Mouse (Mus musculus): ENCODE data around the gene Emc3. TPM values are rescaled to one million over a fixed set of nuclear protein-coding genes. Genes with fewer than 3 reads are reported as not detected.

Gene Emc3
- total RNA-seq, 2 experiments from 2014 or later, result 52.1 to 55.1 TPM

Small RNAs within 50 kb of the gene (microRNA-seq; reads per million reads assigned to microRNA genes)
- 0 reads per million in 2 experiments for gene Gm23365

Other genes with a start within 250 kb of the Emc3 start
- under 1 TPM in 1 of 2 experiments, not detected in 1; 0.23 TPM for gene Cpne9, start 249.3 kb downstream of the Emc3 start, total RNA-seq (2021)
- 10 to 100 TPM; 13.7 to 18.2 TPM for gene Brpf1, start 224.5 kb downstream of the Emc3 start, total RNA-seq (2021)
- 1 to 10 TPM; 8.1 to 8.2 TPM for gene Ogg1, start 204.7 kb downstream of the Emc3 start, total RNA-seq (2021)
- gene Camk1, start 187.7 kb downstream of the Emc3 start, total RNA-seq (2021), result 10 to 100 TPM; 35.9 to 44.2 TPM
- gene Tada3, start 153.8 kb downstream of the Emc3 start, total RNA-seq (2021), result 10 to 100 TPM; 18.8 to 21.7 TPM
- gene Arpc4, start 153.5 kb downstream of the Emc3 start, total RNA-seq (2021), result 10 to 100 TPM; 86.3 to 94.5 TPM
- 1 to 10 TPM; 1.1 to 2.2 TPM for gene Ttll3, start 142.4 kb downstream of the Emc3 start, total RNA-seq (2021)
- gene Rpusd3, start 112.3 kb downstream of the Emc3 start, total RNA-seq (2021), result 10 to 100 TPM; 10.0 to 11.3 TPM
- 1 to 10 TPM; 3.9 to 6.4 TPM for gene Cidec, start 95.9 kb downstream of the Emc3 start, total RNA-seq (2021)
- 10 to 100 TPM; 27.9 to 32.7 TPM for gene Jagn1, start 89.1 kb downstream of the Emc3 start, total RNA-seq (2021)
- under 1 TPM; 0.45 to 0.61 TPM for gene Il17re, start 73.2 kb downstream of the Emc3 start, total RNA-seq (2021)
- gene Il17rc, start 60.2 kb downstream of the Emc3 start, total RNA-seq (2021), result 1 to 10 TPM; 5.9 to 9.1 TPM
- 10 to 100 TPM; 33.8 to 39.8 TPM for gene Creld1, start 48.4 kb downstream of the Emc3 start, total RNA-seq (2021)
- gene Prrt3, start 29.7 kb downstream of the Emc3 start, total RNA-seq (2021), result under 1 TPM; 0.20 to 0.23 TPM
- gene Fancd2, start within 50 bp of the Emc3 start, total RNA-seq (2021), result 1 to 10 TPM; 2.3 to 2.4 TPM
- not detected for gene Fancd2os, start 69.1 kb upstream of the Emc3 start, total RNA-seq (2021)
- gene Brk1, start 73.1 kb upstream of the Emc3 start, total RNA-seq (2021), result 10 to 100 TPM; 64.2 to 66.3 TPM
- 10 to 100 TPM; 10.1 to 13.4 TPM for gene Vhl, start 92.3 kb upstream of the Emc3 start, total RNA-seq (2021)
- gene Irak2, start 106.8 kb upstream of the Emc3 start, total RNA-seq (2021), result 1 to 10 TPM; 6.3 to 7.2 TPM
- gene Tatdn2, start 165.4 kb upstream of the Emc3 start, total RNA-seq (2021), result 10 to 100 TPM; 36.1 to 37.8 TPM
- not detected for gene Ghrl, start 188.2 kb upstream of the Emc3 start, total RNA-seq (2021)
- 10 to 100 TPM; 84.8 to 92.2 TPM for gene Sec13, start 209.1 kb upstream of the Emc3 start, total RNA-seq (2021)